Mouse (Mus musculus): Measurements from ENCODE around the gene Lgr4.

DNA sequence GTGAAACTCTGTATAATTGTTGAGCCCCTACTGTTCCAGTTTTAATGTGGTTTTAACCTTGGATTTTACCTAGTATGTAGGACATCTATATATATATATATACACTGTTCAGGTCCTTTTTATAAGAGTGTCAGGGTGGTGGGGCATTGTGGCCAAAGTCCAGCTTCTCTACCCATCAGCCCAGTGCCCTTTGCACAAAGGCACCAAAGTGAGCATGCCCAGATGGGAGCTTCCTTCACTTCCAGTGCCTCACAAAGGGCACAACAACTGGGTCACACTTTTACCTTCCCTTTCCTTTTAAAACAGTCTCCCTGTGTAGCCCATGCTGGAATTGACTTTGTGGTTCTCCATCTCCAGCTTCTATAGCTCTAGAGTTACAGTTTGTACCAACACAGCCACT, 2.8 kb upstream of the Lgr4 start:
- TF ChIP-seq CTCF (IDR thresholded peaks at IDR 0.05; ENCODE audit: low read depth, low read length) (no peak), GATA1 (IDR thresholded peaks at IDR 0.05; ENCODE audit: borderline replicate concordance, low read length) (no peak), TAL1 (conservative IDR thresholded peaks at IDR 0.05; ENCODE audit: low read depth, low read length) (no peak), GATA2 (IDR thresholded peaks at IDR 0.05; ENCODE audit: borderline replicate concordance, low read depth, low read length) (no peak), POLR2AphosphoS5 (IDR thresholded peaks at IDR 0.05; ENCODE audit: insufficient replicate concordance, low read depth, low read length) (no peak)
